Mouse (Mus musculus) liver, embryonic 15.5 days (tissue): ENCODE results near the gene Hist1h2bj. TPM values are rescaled to one million over a fixed set of nuclear protein-coding genes. Genes with fewer than 3 reads are reported as not detected.
A peak's percentile ranks its signal among the peaks of the same experiment; 100 is the strongest.
"Not testable (repeated sequence)": the region's sequence is repeated elsewhere in the genome, so short reads cannot be mapped to it uniquely, and the experiment has no call there.

ENCODE experiments used
- ATAC-seq: fragments of 200-750 bp; cut with Nextera tagmentation; 2 replicates; pipeline ENCODE4 v1.8.0; 2017; ENCODE audit warnings: moderate number of reproducible peaks, mild to moderate bottlenecking, moderate library complexity; ENCODE audit not compliant: insufficient read depth
- H3K27ac ChIP-seq: fragments of 300-500 bp; sonication (generic); replicated peaks from 2 replicates; pipeline ENCODE4 v1.5.1; 2015; ENCODE audit warnings: mild to moderate bottlenecking, inconsistent platforms
- H3K27me3 ChIP-seq: fragments of 300-500 bp; sonication (generic); 2 replicates; pipeline ENCODE4 v1.6.1; 2015; ENCODE audit warnings: mild to moderate bottlenecking, inconsistent platforms
- H3K36me3 ChIP-seq: fragments of 300-500 bp; sonication (generic); replicated peaks from 2 replicates; pipeline ENCODE4 v1.6.1; 2015; ENCODE audit warnings: moderate library complexity, mild to moderate bottlenecking, inconsistent platforms
- H3K4me1 ChIP-seq: fragments of 300-500 bp; sonication (generic); replicated peaks from 2 replicates; pipeline ENCODE4 v1.6.1; 2015; ENCODE audit warnings: inconsistent platforms
- H3K4me2 ChIP-seq: fragments of 300-500 bp; sonication (generic); 2 replicates; pipeline ENCODE4 v1.6.1; 2015; ENCODE audit warnings: moderate library complexity, mild to moderate bottlenecking, inconsistent platforms
- H3K4me3 ChIP-seq: fragments of 300-500 bp; sonication (generic); replicated peaks from 2 replicates; pipeline ENCODE4 v1.5.1; 2015; ENCODE audit warnings: mild to moderate bottlenecking, inconsistent platforms
- H3K9ac ChIP-seq: fragments of 300-500 bp; sonication (generic); 2 replicates; pipeline ENCODE4 v1.6.1; 2015; ENCODE audit warnings: moderate library complexity, mild to moderate bottlenecking, inconsistent platforms
- H3K9me3 ChIP-seq: fragments of 300-500 bp; sonication (generic); replicated peaks from 2 replicates; pipeline ENCODE4 v1.6.1; 2016; ENCODE audit warnings: inconsistent platforms
- WGBS: fragments of 180-500 bp; shearing (Covaris S2); methylation state at CpG from one replicate; pipeline ENCODE4 v1.1.7; 2015; ENCODE audit warnings: mixed read lengths; ENCODE audit not compliant: insufficient replicate concordance; 5-methylcytosine and 5-hydroxymethylcytosine counted together
- polyA plus RNA-seq: library from polyadenylated mRNA; unstranded; fragments of >200 nt; fragmentation: Nextera tagmentation; extraction: Ambion mirVana; gene quantifications from 2 replicates; pipeline ENCODE4 v1.2.1, GENCODE M21; 2015

The Hist1h2bj gene
- 17.5 and 18.4 TPM in 2 replicates for polyA plus RNA-seq

GRCm38 (mm10) chr13:22042568-22043502 lies at the start of gene Hist1h2bj, which contains the start of gene Hist1h2ag:
TSS of gene Hist1h2bj (plus strand) at chr13:22043214.
TSS of gene Hist1h2ag (minus strand) at chr13:22042944.
- peak within 1 kb of the TSS; percentile 77 for H3K9ac ChIP-seq
- peak within 1 kb of the TSS; percentile 72 for H3K4me2 ChIP-seq
- peak; percentile 79 for ATAC-seq
- H3K4me3 ChIP-seq: peak within 1 kb of the TSS; percentile 56
- WGBS: under 1% methylated on average over 51 of the region's 80 CpGs
- not testable (repeated sequence) for H3K9me3 ChIP-seq, H3K27me3 ChIP-seq, H3K36me3 ChIP-seq
- peaks cover 54% of the 10 kb centered on the region for H3K4me1 ChIP-seq
- H3K27ac ChIP-seq: peak within 1 kb of the TSS; percentile 100

GRCm38 (mm10) chr13:21993957-21994738 lies 48.9 kb upstream of the Hist1h2bj start:
- H3K27me3 ChIP-seq: peaks cover 61% of the 10 kb centered on the region
- H3K4me2 ChIP-seq: peak overlapping the region; percentile 71
- H3K4me3 ChIP-seq: no peak overlapping the region; the same call in 1 of the 2 replicates

GRCm38 (mm10) chr13:21994896-21995295 lies 48.1 kb upstream of the Hist1h2bj start:
- H3K36me3 ChIP-seq: no peaks in the 10 kb centered on the region
- peak overlapping the region; percentile 52 for H3K4me3 ChIP-seq
- 3% methylated on average over 8 of the region's 8 CpGs for WGBS
- ATAC-seq: no peak
- H3K27ac ChIP-seq: no peak overlapping the region
- no peak overlapping the region for H3K9ac ChIP-seq
- H3K9me3 ChIP-seq: no peaks in the 10 kb centered on the region; the same call in 1 of the 2 replicates
- H3K4me2 ChIP-seq: peak overlapping the region; percentile 71
- peaks cover 19% of the 10 kb centered on the region for H3K4me1 ChIP-seq
- H3K27me3 ChIP-seq: peaks cover 69% of the 10 kb centered on the region

More at GRCm38 (mm10) chr13:21993957-21994738, 48.9 kb upstream of the Hist1h2bj start:
- peaks cover 19% of the 10 kb centered on the region for H3K4me1 ChIP-seq
- WGBS: under 1% methylated on average over 22 of the region's 22 CpGs
- H3K36me3 ChIP-seq: no peaks in the 10 kb centered on the region
- ATAC-seq: no peak
- no peaks in the 10 kb centered on the region; the same call in 1 of the 2 replicates for H3K9me3 ChIP-seq
- no peak overlapping the region for H3K27ac ChIP-seq
- no peak overlapping the region for H3K9ac ChIP-seq

DNA sequence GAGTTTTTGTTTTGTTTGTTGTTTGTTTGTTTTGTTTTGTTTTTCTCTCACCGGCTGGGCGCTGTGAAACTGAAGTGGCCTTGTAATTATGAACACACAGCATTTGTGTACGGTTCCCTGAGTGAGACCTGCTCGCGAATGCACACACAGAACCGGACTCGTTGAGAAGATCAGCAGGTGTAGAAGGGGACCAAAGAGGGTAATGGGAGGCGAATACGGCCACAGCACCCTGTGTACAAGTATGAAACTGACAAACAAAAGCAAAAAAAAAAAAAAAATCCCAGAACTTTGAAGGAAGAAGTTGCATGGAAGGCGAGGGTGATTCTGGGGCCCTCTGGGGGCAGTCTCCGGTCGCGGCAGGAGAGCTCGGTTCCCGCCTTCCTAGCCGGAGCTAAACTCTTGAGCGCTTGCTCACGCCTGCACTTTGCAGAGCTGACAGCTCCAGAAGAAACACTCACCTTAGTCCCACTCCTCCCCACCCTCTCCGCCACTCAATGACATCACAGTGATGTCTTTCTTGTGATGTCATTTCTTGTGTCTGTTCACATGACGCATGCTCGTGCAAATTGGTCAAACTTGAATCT lies 47.6 kb upstream of the Hist1h2bj start:
- no peak for ATAC-seq
- peaks cover 19% of the 10 kb centered on the region for H3K4me1 ChIP-seq
- peak overlapping the region; percentile 52 for H3K4me3 ChIP-seq
- H3K9ac ChIP-seq: no peak overlapping the region
- WGBS: under 1% methylated on average over 21 of the region's 21 CpGs
- peak overlapping the region; percentile 71 for H3K4me2 ChIP-seq
- H3K27me3 ChIP-seq: peaks cover 74% of the 10 kb centered on the region
- H3K36me3 ChIP-seq: no peaks in the 10 kb centered on the region
- H3K9me3 ChIP-seq: no peaks in the 10 kb centered on the region; the same call in 1 of the 2 replicates
- no peak overlapping the region for H3K27ac ChIP-seq

GRCm38 (mm10) chr13:21996101-21996839 lies 46.7 kb upstream of the Hist1h2bj start:
- Histone ChIP-seq H3K27me3 (peaks cover 82% of the 10 kb centered on the region), H3K4me2 (peak overlapping the region; percentile 71), H3K9me3 (no peaks in the 10 kb centered on the region; the same call in 1 of the 2 replicates), H3K27ac (no peak overlapping the region), H3K4me1 (peaks cover 19% of the 10 kb centered on the region), H3K9ac (no peak overlapping the region), H3K4me3 (peak overlapping the region; percentile 52), H3K36me3 (no peaks in the 10 kb centered on the region)
- no peak for ATAC-seq
- WGBS: 1% methylated on average over 12 of the region's 12 CpGs

- Histone ChIP-seq H3K9me3 (no peaks in the 10 kb centered on the region), H3K27ac (no peak overlapping the region), H3K4me2 (peak overlapping the region; percentile 71), H3K9ac (no peak overlapping the region), H3K27me3 (peaks cover 87% of the 10 kb centered on the region), H3K36me3 (no peaks in the 10 kb centered on the region), H3K4me1 (peaks cover 19% of the 10 kb centered on the region), H3K4me3 (peak overlapping the region; percentile 44)
- WGBS: 1% methylated on average over 13 of the region's 13 CpGs
- ATAC-seq: no peak
These were observed 46.2 kb upstream of the Hist1h2bj start for GRCm38 (mm10) chr13:21996840-21997185.

DNA sequence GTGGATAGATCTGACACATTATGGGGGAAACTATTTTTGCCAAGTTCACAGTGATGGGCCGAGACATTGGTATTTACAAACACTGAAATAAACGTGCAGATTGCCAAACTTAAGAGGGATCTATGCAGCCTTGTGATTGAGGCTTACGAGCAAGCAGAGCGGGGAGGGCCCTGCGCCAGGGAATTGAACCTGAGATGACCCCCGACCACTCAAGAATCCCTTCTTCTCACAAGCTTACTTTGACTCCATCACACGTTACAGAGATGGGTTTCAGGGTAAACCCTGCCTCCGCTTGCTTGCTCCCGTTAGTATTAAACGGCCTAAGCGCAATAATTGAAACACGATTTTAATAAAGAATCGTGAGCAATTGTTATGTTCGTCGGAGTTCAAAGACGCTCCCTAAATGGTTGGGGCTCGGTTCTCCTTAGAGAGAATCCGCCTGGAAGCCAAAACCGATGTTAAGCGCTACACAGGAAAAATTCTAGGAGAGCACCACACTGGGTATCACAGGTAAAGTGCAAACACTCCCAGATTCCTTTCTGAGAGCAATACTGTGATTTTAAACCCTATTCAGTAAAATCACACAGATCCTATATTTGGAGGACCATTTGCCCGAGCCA lies 45.7 kb upstream of the Hist1h2bj start:
- Histone ChIP-seq H3K4me1 (peaks cover 19% of the 10 kb centered on the region), H3K27ac (no peak overlapping the region), H3K4me3 (peak overlapping the region; percentile 44), H3K4me2 (peak overlapping the region; percentile 71), H3K9ac (no peak overlapping the region), H3K9me3 (no peaks in the 10 kb centered on the region), H3K36me3 (no peaks in the 10 kb centered on the region), H3K27me3 (peaks cover 92% of the 10 kb centered on the region)
- 2% methylated on average over 21 of the region's 21 CpGs for WGBS
- no peak for ATAC-seq

GRCm38 (mm10) chr13:21997821-21998220 lies 45.2 kb upstream of the Hist1h2bj start:
- no peak overlapping the region for H3K27ac ChIP-seq
- peaks cover 19% of the 10 kb centered on the region for H3K4me1 ChIP-seq
- WGBS: 13% methylated on average over 4 of the region's 4 CpGs
- H3K36me3 ChIP-seq: no peaks in the 10 kb centered on the region
- H3K27me3 ChIP-seq: peaks cover 95% of the 10 kb centered on the region
- ATAC-seq: no peak
- H3K9me3 ChIP-seq: no peaks in the 10 kb centered on the region
- peak overlapping the region; percentile 71; the same call in 1 of the 2 replicates for H3K4me2 ChIP-seq
- no peak overlapping the region for H3K9ac ChIP-seq
- no peak overlapping the region for H3K4me3 ChIP-seq

- Histone ChIP-seq H3K27ac (no peak overlapping the region), H3K4me3 (no peak overlapping the region), H3K4me1 (peaks cover 19% of the 10 kb centered on the region), H3K27me3 (peaks cover 97% of the 10 kb centered on the region), H3K4me2 (no peak overlapping the region), H3K9ac (no peak overlapping the region), H3K9me3 (no peaks in the 10 kb centered on the region), H3K36me3 (no peaks in the 10 kb centered on the region)
- no peak for ATAC-seq
- 30% methylated on average over 3 of the region's 3 CpGs for WGBS
These were observed 44.6 kb upstream of the Hist1h2bj start for GRCm38 (mm10) chr13:21998412-21998811.

DNA sequence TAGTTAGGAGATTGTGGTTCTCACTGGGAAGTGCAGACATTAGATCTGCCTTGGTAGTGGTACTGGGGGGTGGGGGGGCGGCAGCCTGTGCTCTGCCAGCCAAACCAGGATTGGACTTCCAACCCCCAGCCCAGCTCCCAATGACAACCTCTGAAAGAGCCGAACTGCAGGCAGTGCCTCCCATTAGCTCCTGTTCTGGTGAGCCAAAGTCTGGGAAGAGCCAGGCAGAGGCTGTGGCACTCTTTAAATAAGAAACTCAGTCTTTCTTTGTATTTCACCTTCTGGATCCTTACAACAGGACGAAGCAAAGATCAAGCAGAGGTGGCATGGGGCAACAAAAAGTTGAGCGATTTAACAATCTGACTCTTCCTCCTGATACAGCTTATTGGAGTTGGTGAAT lies 43.9 kb upstream of the Hist1h2bj start:
- H3K27ac ChIP-seq: no peak overlapping the region
- H3K27me3 ChIP-seq: peaks cover 97% of the 10 kb centered on the region

More for the DNA sequence above, 43.9 kb upstream of the Hist1h2bj start:
- no peaks in the 10 kb centered on the region for H3K36me3 ChIP-seq
- no peaks in the 10 kb centered on the region for H3K9me3 ChIP-seq
- 56% methylated on average over 4 of the region's 4 CpGs for WGBS
- H3K4me2 ChIP-seq: no peak overlapping the region
- no peak for ATAC-seq
- peaks cover 19% of the 10 kb centered on the region for H3K4me1 ChIP-seq
- no peak overlapping the region for H3K9ac ChIP-seq
- H3K4me3 ChIP-seq: no peak overlapping the region
